Mouse (Mus musculus): ENCODE results near the gene Gm37419. TPM values are rescaled to one million over a fixed set of nuclear protein-coding genes. Genes with fewer than 3 reads are reported as not detected.

Gm37419 gene
- polyA plus RNA-seq, 1 experiment from 2014 or later: not detected

DNA sequence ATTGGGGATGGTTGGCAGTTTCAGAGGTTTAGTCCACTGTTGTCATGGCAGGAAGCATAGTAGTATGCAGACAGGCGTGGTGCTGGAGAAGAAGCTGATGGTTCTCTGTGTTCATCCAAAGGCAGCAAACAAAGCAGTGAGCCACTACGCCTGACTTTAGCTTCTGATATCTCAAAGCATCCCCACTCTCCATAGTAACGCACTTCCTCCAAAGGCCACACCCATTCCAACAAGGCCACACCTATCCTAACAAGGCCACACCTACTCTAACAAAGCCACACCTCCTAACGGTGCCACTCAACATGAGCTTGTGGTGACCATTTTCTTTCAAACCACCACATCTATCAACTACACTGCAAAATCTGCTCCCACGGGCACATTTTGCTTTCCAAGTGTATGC, 45.0 kb downstream of the Gm37419 start:
- Histone ChIP-seq H3K4me2 (no peak overlapping the region), H3K27me3 (no peaks in the 10 kb centered on the region), H3K9me3 (replicated peaks) (no peaks in the 10 kb centered on the region), H3K27ac (replicated peaks) (no peak overlapping the region), H3K36me3 (replicated peaks) (no peaks in the 10 kb centered on the region), H3K9ac (no peak overlapping the region), H3K4me1 (replicated peaks) (peaks cover 8% of the 10 kb centered on the region; the same call in 1 of the 2 replicates), H3K4me3 (replicated peaks) (no peak overlapping the region)
- WGBS (ENCODE audit: insufficient replicate concordance): 58% methylated on average over 5 of the region's 5 CpGs
- no peak for ATAC-seq (ENCODE audit: insufficient read depth)

- Histone ChIP-seq H3K27me3 (no peaks in the 10 kb centered on the region), H3K4me1 (replicated peaks) (peaks cover 8% of the 10 kb centered on the region; the same call in 1 of the 2 replicates), H3K27ac (replicated peaks) (no peak overlapping the region), H3K36me3 (replicated peaks) (no peaks in the 10 kb centered on the region), H3K4me3 (replicated peaks) (no peak overlapping the region), H3K9me3 (replicated peaks) (no peaks in the 10 kb centered on the region), H3K9ac (no peak overlapping the region), H3K4me2 (no peak overlapping the region)
- 43% methylated on average over 2 of the region's 2 CpGs for whole genome bisulfite sequencing (ENCODE audit: insufficient replicate concordance)
- no peak for ATAC-seq (ENCODE audit: insufficient read depth)
These were observed 46.2 kb downstream of the Gm37419 start for GRCm38 (mm10) chr16:24034450-24034849.

DNA sequence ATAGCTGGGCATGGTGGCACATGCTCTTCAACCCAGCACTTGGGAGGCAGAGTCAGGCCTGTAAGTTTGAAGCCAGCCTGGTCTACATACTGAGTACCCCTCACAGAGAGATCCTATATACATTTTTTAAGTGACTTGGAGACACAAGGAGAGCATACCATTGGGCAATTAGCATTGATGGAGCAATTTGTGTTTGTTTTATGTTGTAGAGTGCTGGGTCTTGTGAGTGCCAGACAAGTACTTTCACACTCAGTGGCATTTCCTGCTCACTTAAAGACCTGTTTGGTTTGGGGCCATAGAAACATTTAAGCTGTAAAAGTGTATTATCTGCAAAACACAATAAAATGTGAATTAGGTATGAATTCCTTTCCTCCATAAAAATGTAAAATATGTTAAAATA, 47.5 kb downstream of the Gm37419 start:
- no peak overlapping the region for H3K9ac ChIP-seq
- ATAC-seq (ENCODE audit: insufficient read depth): no peak
- H3K4me2 ChIP-seq: no peak overlapping the region
- no peaks in the 10 kb centered on the region for H3K27me3 ChIP-seq
- no peak overlapping the region for H3K27ac ChIP-seq (replicated peaks)
- no peaks in the 10 kb centered on the region for H3K36me3 ChIP-seq (replicated peaks)
- peaks cover 8% of the 10 kb centered on the region; the same call in 1 of the 2 replicates for H3K4me1 ChIP-seq (replicated peaks)
- H3K4me3 ChIP-seq (replicated peaks): no peak overlapping the region
- no peaks in the 10 kb centered on the region for H3K9me3 ChIP-seq (replicated peaks)

DNA sequence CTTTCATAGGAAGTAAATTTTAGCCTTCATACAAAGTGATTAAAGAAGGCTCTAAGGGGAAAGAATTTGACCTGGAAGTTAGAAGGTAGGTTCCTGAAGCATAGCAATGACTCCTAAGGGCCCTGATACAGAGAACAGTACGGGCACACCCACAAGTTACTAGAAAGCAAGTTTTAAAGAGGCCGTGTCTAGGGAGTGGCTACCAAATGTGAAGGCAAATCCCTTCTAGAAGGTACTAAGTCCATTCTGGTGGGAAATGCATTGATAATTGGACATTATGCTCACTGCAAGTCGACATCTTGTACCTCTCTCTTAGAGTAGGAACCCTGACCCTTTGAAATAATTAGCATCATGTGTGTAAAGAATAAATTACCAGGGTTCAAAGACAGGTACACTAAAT, 48.1 kb downstream of the Gm37419 start:
- Histone ChIP-seq H3K4me1 (replicated peaks) (peaks cover 8% of the 10 kb centered on the region; the same call in 1 of the 2 replicates), H3K9ac (no peak overlapping the region), H3K36me3 (replicated peaks) (no peaks in the 10 kb centered on the region), H3K9me3 (replicated peaks) (no peaks in the 10 kb centered on the region), H3K4me3 (replicated peaks) (no peak overlapping the region), H3K4me2 (no peak overlapping the region), H3K27me3 (no peaks in the 10 kb centered on the region), H3K27ac (replicated peaks) (no peak overlapping the region)
- 67% methylated on average over 3 of the region's 3 CpGs for WGBS (ENCODE audit: insufficient replicate concordance)
- no peak for ATAC-seq (ENCODE audit: insufficient read depth)

Other genes with a start within 250 kb of the Gm37419 start
- gene Sst, start 97.5 kb upstream of the Gm37419 start, polyA plus RNA-seq (2015; fragmentation: Nextera tagmentation; extraction: Ambion mirVana): 0.13 and 0.45 TPM in 2 replicates
- not detected in 2 replicates for gene Rtp2, start 56.1 kb upstream of the Gm37419 start, polyA plus RNA-seq (2015; fragmentation: Nextera tagmentation; extraction: Ambion mirVana)
- 0.25 and 0.33 TPM in 2 replicates for gene Bcl6, start 370 bp downstream of the Gm37419 start, polyA plus RNA-seq (2015; fragmentation: Nextera tagmentation; extraction: Ambion mirVana)

Measured in liver, embryonic 15.5 days (tissue).